Mouse (Mus musculus) lung, postnatal 0 days (tissue): ENCODE data around the gene Cks1brt.

Experiments
- CTCF ChIP-seq: IDR thresholded peaks from 2 replicates; pipeline ENCODE4 v1.5.1; 2016; ENCODE audit warnings: antibody characterized with exemption, mild to moderate bottlenecking
- EP300 ChIP-seq: IDR thresholded peaks from 2 replicates; pipeline ENCODE4 v1.6.1; 2016; ENCODE audit warnings: antibody characterized with exemption, mild to moderate bottlenecking, control low read depth

DNA sequence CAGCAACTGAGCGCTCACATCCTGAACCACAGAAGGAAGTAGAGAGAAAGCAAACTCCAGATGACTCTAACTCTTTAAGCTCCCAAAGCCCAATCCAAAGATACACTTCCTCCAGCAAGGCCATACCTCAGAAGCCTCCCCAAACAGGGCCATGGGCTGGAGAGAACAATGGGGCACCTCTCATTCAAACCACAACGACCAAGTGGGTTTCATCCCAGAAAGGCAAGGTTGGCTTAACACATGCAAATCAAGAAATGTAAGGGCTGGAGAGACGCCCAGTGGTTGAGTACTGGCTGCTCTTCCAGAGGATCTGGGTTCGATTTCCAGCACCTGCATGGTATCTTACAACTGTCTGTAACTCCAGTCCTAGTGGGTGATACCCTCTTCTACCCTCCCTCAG, 36.2 kb upstream of the Cks1brt start:
- TF ChIP-seq CTCF = no peak
- no peak for TF ChIP-seq EP300
